Mouse (Mus musculus) lung, embryonic 14.5 days (tissue): ENCODE results near the gene Pgrmc1. TPM values are rescaled to one million over a fixed set of nuclear protein-coding genes. Genes with fewer than 3 reads are reported as not detected.
"Not testable (repeated sequence)": the region's sequence is repeated elsewhere in the genome, so short reads cannot be mapped to it uniquely, and the experiment has no call there.

Experiments
- ATAC-seq: fragments of 200-750 bp; cut with Nextera tagmentation; 2 replicates; pipeline ENCODE4 v1.8.0; 2017; ENCODE audit warnings: mild to moderate bottlenecking, moderate TSS enrichment, moderate library complexity; ENCODE audit not compliant: insufficient read depth
- DNase-seq: peaks from one replicate; pipeline ENCODE4 v3.0.0-alpha.2; 2015
- H3K27ac ChIP-seq: fragments of 300-500 bp; sonication (generic); 2 replicates; pipeline ENCODE4 v1.5.1; 2014; ENCODE audit warnings: low read depth, mild to moderate bottlenecking, moderate library complexity
- H3K27me3 ChIP-seq: fragments of 300-500 bp; sonication (generic); 2 replicates; pipeline ENCODE4 v1.6.1; 2014; ENCODE audit warnings: low read length, control low read depth; ENCODE audit not compliant: insufficient read depth
- H3K36me3 ChIP-seq: fragments of 300-500 bp; sonication (generic); 2 replicates; pipeline ENCODE4 v1.6.1; 2014; ENCODE audit warnings: control low read depth; ENCODE audit not compliant: insufficient read depth
- H3K4me1 ChIP-seq: fragments of 300-500 bp; sonication (generic); 2 replicates; pipeline ENCODE4 v1.6.1; 2014; ENCODE audit warnings: antibody characterized with exemption, control low read depth; ENCODE audit not compliant: insufficient read depth
- H3K4me2 ChIP-seq: fragments of 300-500 bp; sonication (generic); 2 replicates; pipeline ENCODE4 v1.6.1; 2014; ENCODE audit warnings: mild to moderate bottlenecking
- H3K4me3 ChIP-seq: fragments of 300-500 bp; sonication (generic); 2 replicates; pipeline ENCODE4 v1.5.1; 2014; ENCODE audit warnings: low read depth, low read length
- H3K9ac ChIP-seq: fragments of 300-500 bp; sonication (generic); 2 replicates; pipeline ENCODE4 v1.6.1; 2014
- H3K9me3 ChIP-seq: fragments of 300-500 bp; sonication (generic); 2 replicates; pipeline ENCODE4 v1.6.1; 2016; ENCODE audit warnings: low read depth, low read length, control low read depth
- CTCF ChIP-seq: IDR thresholded peaks from 2 replicates; pipeline ENCODE4 v1.5.1; 2016; ENCODE audit warnings: antibody characterized with exemption, low read depth
- WGBS: fragments of 180-500 bp; shearing (Covaris S2); extraction: QIAGEN DNeasy Blood & Tissue Kit; methylation state at CpG from one replicate; pipeline ENCODE4 v1.1.7; 2014; 5-methylcytosine and 5-hydroxymethylcytosine counted together
- polyA plus RNA-seq: library from polyadenylated mRNA; unstranded; fragments of >200 nt; fragmentation: Nextera tagmentation; extraction: Ambion mirVana; gene quantifications from 2 replicates; pipeline ENCODE4 v1.2.1, GENCODE M21; 2014

Pgrmc1 gene
- polyA plus RNA-seq, result 219 and 240 TPM in 2 replicates

DNA sequence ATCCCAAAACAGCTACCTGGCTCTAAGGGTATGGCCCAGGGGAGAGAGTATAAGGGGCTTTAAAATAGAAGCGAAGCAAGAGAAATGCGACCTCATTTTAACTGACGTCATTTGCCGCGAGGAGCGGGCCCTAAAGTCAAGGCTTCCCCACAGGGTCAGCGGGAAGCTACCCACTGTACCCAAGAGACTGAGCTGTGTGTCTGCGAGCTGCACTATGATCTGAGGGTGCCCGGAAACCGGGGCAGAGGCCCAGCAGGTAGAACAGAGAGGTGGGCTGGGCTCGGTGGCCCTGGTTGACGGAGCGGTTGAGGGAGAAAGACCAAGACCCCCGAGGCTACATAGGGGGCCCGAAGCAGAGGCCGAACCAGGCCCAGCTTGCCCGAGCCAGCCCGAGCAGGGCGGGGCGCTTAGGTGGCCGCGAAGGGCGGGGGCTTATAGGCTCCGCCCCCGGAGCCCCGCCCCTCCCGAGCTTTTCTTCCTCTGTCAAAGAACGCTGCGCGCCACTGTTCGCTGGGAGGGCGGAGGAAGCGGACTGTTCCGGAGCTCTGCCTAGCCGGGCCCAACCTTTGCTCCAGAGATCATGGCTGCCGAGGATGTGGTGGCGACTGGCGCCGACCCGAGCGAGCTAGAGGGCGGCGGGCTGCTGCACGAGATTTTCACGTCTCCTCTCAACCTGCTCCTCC, at the start of gene Pgrmc1:
Gene Pgrmc1 (plus strand): TSS at position 500 of the 683 bp plus-strand sequence.
- H3K4me1 ChIP-seq, result no peaks in the 10 kb centered on the region
- H3K4me2 ChIP-seq, result peak within 1 kb of the TSS; percentile 62
- 14% methylated on average over 32 of the region's 45 CpGs for WGBS
- H3K27ac ChIP-seq, result peak within 1 kb of the TSS; percentile 76; the same call in 1 of the 2 replicates
- H3K9me3 ChIP-seq, result no peaks in the 10 kb centered on the region
- H3K4me3 ChIP-seq, result peak within 1 kb of the TSS; percentile 60
- DNase-seq (peak; percentile 87), ATAC-seq (peak; percentile 94)
- no peak for TF ChIP-seq CTCF
- H3K9ac ChIP-seq, result peak within 1 kb of the TSS; percentile 77
- H3K27me3 ChIP-seq, result no peaks in the 10 kb centered on the region
- 0 out of 2 replicates have a peak, but pooled peaks cover under 1% of the 10 kb centered on the region for H3K36me3 ChIP-seq

GRCm38 (mm10) chrX:36548798-36549197, 49.2 kb upstream of the Pgrmc1 start:
- Histone ChIP-seq H3K9me3 (no peaks in the 10 kb centered on the region), H3K36me3 (no peaks in the 10 kb centered on the region), H3K4me1 (no peaks in the 10 kb centered on the region), H3K4me2 (no peak overlapping the region), H3K9ac (no peak overlapping the region), H3K27ac (no peak overlapping the region), H3K27me3 (no peaks in the 10 kb centered on the region), H3K4me3 (no peak overlapping the region)
- TF ChIP-seq CTCF, result no peak
- DNase-seq (no peak), ATAC-seq (no peak)
- 61% methylated on average over 5 of the region's 5 CpGs for WGBS

DNA sequence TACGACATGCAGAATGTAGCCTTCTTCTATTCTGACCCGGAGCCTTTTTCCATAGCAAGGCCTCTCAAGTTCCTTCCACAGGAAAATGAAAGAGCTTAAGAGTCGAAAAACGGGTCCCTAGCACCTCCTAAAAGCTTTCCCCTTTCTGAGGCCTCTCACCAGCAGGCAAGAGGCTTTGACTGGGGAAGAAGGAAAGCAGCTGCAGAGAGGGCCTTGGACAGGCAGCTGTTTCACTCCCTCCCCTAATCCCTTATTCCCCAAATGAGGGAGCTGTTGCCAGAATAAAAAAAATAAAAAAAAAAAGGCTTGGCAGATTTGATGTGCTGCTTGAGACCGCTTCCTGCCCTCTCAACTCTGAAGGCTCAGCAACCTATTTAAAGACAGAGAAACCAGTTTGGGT, 47.1 kb upstream of the Pgrmc1 start:
- H3K9me3 ChIP-seq, result no peaks in the 10 kb centered on the region
- no peak overlapping the region for H3K4me2 ChIP-seq
- no peaks in the 10 kb centered on the region for H3K4me1 ChIP-seq
- DNase-seq (peak; percentile 90), ATAC-seq (peak; percentile 86)
- 18% methylated on average over 5 of the region's 5 CpGs for WGBS
- H3K27me3 ChIP-seq, result no peaks in the 10 kb centered on the region
- peak overlapping the region; percentile 87 for H3K27ac ChIP-seq
- H3K36me3 ChIP-seq, result no peaks in the 10 kb centered on the region
- no peak overlapping the region for H3K4me3 ChIP-seq
- no peak overlapping the region for H3K9ac ChIP-seq
- TF ChIP-seq CTCF, result no peak

DNA sequence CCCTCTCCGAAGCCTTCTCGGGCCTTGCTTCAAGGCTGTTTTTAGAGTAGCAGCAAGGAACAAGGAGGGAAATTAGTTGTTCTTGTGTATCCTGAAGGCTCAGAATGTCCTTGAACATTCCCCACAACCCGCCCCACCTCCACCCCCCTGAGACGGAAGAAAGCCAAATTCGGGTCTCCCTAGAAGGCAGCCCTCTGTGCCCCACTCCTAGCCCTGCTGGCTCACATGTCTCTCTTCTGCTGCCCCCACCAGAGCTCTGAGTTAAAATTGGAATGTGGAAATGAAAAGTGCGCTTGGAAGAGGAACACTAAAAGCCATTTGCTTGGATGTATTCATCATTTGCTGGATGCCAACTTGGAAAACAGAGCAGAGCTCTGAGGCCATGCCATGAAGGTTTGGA, 46.7 kb upstream of the Pgrmc1 start:
- WGBS, result 26% methylated on average over 6 of the region's 6 CpGs
- Histone ChIP-seq H3K4me2 (no peak overlapping the region), H3K36me3 (no peaks in the 10 kb centered on the region), H3K9me3 (no peaks in the 10 kb centered on the region), H3K27ac (peak overlapping the region; percentile 87), H3K4me3 (no peak overlapping the region), H3K4me1 (no peaks in the 10 kb centered on the region), H3K27me3 (no peaks in the 10 kb centered on the region), H3K9ac (no peak overlapping the region)
- DNase-seq, result peak; percentile 4
- ATAC-seq, result peak; percentile 23; the same call in 1 of the 2 replicates
- no peak for TF ChIP-seq CTCF

DNA sequence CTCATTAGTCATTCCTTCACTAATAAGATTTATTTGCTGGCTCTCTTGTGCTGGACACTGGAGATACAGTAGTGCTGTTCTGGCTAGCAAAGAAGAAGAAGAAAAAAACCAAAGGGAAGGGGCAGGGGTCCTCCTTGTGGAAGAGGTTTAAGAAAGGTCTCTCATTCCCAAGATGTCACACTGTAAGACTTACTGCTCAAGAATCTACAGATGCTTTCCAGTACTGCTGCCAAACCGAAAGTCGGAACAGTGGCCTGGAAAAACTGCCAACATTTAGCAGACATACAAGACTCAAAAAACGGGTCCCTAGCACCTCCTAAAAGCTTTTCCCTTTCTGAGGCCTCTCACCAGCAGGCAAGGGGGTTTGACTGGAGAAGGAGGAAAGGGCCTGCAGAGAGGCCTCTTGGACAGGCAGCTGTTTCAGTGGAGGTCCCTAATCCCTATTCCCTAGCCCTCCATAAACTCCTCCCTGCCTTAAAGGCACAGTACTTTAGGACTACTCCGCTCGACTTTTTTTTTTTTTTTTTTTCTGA, 45.9 kb upstream of the Pgrmc1 start:
- Histone ChIP-seq H3K36me3 (no peaks in the 10 kb centered on the region), H3K9me3 (no peaks in the 10 kb centered on the region), H3K27me3 (no peaks in the 10 kb centered on the region), H3K4me1 (no peaks in the 10 kb centered on the region), H3K4me2 (peak overlapping the region; percentile 12; the same call in 1 of the 2 replicates), H3K4me3 (no peak overlapping the region), H3K27ac (peak overlapping the region; percentile 87), H3K9ac (no peak overlapping the region)
- DNase-seq (peak; percentile 92), ATAC-seq (peak; percentile 91)
- no peak for TF ChIP-seq CTCF
- WGBS, result 17% methylated on average over 4 of the region's 5 CpGs

DNA sequence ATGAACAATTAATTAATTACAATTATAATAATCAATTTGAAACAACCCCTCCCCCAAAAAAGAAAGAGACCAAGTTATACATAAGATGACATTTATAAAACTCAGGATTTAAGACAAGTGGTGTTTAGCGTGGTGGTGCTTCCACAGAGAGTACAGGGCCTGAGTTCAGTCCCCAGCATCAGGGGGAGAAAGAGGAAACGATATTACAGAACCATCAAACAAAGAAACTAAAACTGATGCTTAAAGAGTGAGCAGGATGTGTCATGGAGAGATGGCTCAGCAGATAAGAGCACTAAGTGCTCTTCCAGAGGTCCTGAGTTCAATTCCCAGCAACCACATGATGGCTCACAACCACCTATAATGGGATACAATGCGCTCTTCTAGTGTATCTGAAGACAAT, 45.3 kb upstream of the Pgrmc1 start:
- no peak for ATAC-seq
- no peak for TF ChIP-seq CTCF
- Histone ChIP-seq H3K9ac (no peak overlapping the region), H3K4me1 (no peaks in the 10 kb centered on the region), H3K27me3 (no peaks in the 10 kb centered on the region), H3K27ac (no peak overlapping the region), H3K4me2 (no peak overlapping the region), H3K9me3 (no peaks in the 10 kb centered on the region), H3K36me3 (no peaks in the 10 kb centered on the region), H3K4me3 (no peak overlapping the region)
- no peak for DNase-seq
- WGBS, result 70% methylated on average over 3 of the region's 3 CpGs

DNA sequence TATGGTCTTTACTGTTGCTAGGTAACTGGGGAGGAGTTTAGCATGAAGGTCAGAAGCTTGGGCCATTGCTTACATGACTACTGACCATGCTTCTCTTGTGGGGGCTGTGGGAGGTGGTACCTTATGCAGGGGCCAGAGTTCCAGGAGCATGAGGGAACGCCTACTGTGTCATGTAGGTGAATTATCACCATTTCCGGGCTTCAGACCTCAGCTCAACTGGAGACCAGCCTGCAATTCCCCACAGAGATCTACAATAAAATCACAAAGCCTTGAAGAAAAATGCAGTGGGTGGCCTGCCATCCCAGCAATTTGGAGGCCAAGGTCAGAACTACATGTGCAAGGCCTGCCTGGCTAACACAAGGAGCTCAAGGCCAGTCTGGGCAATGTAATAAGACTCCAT, 42.8 kb upstream of the Pgrmc1 start:
- H3K27me3 ChIP-seq, H3K4me2 ChIP-seq, ATAC-seq, H3K4me1 ChIP-seq, H3K36me3 ChIP-seq, DNase-seq, H3K9ac ChIP-seq, H3K27ac ChIP-seq, H3K4me3 ChIP-seq, H3K9me3 ChIP-seq: not testable (repeated sequence)
- 39% methylated on average over 2 of the region's 2 CpGs for WGBS
